Mouse (Mus musculus) neural tube, embryonic 13.5 days (tissue): ENCODE results near the gene Kctd17. TPM values are rescaled to one million over a fixed set of nuclear protein-coding genes. Genes with fewer than 3 reads are reported as not detected.

Experiments used
- ATAC-seq: fragments of 200-750 bp; cut with Nextera tagmentation; 2 replicates; pipeline ENCODE4 v1.8.0; 2017; ENCODE audit warnings: low read depth, mild to moderate bottlenecking, moderate TSS enrichment, moderate library complexity
- H3K27ac ChIP-seq: fragments of 300-500 bp; sonication (generic); replicated peaks from 2 replicates; pipeline ENCODE4 v1.5.1; 2015; ENCODE audit warnings: moderate library complexity, mild to moderate bottlenecking, inconsistent platforms
- H3K27me3 ChIP-seq: fragments of 300-500 bp; sonication (generic); 2 replicates; pipeline ENCODE4 v1.6.1; 2015; ENCODE audit warnings: mild to moderate bottlenecking, inconsistent platforms
- H3K36me3 ChIP-seq: fragments of 300-500 bp; sonication (generic); 2 replicates; pipeline ENCODE4 v1.6.1; 2015; ENCODE audit warnings: mild to moderate bottlenecking, inconsistent platforms
- H3K4me1 ChIP-seq: fragments of 300-500 bp; sonication (generic); replicated peaks from 2 replicates; pipeline ENCODE4 v1.6.1; 2015; ENCODE audit warnings: inconsistent platforms
- H3K4me2 ChIP-seq: fragments of 300-500 bp; sonication (generic); 2 replicates; pipeline ENCODE4 v1.6.1; 2015; ENCODE audit warnings: inconsistent platforms, mild to moderate bottlenecking, moderate library complexity
- H3K4me3 ChIP-seq: fragments of 300-500 bp; sonication (generic); 2 replicates; pipeline ENCODE4 v1.5.1; 2015; ENCODE audit warnings: mild to moderate bottlenecking, inconsistent platforms
- H3K9ac ChIP-seq: fragments of 300-500 bp; sonication (generic); 2 replicates; pipeline ENCODE4 v1.6.1; 2015; ENCODE audit warnings: moderate library complexity, mild to moderate bottlenecking, inconsistent platforms
- H3K9me3 ChIP-seq: fragments of 300-500 bp; sonication (generic); 2 replicates; pipeline ENCODE4 v1.6.1; 2016; ENCODE audit warnings: inconsistent platforms
- WGBS: fragments of 180-500 bp; shearing (Covaris S2); methylation state at CpG from one replicate; pipeline ENCODE4 v1.1.7; 2015; 5-methylcytosine and 5-hydroxymethylcytosine counted together
- polyA plus RNA-seq: library from polyadenylated mRNA; unstranded; fragments of >200 nt; fragmentation: Nextera tagmentation; extraction: Ambion mirVana; gene quantifications from 2 replicates; pipeline ENCODE4 v1.2.1, GENCODE M21; 2015

Kctd17 gene
- polyA plus RNA-seq, 1 experiment from 2014 or later: 122 TPM

DNA sequence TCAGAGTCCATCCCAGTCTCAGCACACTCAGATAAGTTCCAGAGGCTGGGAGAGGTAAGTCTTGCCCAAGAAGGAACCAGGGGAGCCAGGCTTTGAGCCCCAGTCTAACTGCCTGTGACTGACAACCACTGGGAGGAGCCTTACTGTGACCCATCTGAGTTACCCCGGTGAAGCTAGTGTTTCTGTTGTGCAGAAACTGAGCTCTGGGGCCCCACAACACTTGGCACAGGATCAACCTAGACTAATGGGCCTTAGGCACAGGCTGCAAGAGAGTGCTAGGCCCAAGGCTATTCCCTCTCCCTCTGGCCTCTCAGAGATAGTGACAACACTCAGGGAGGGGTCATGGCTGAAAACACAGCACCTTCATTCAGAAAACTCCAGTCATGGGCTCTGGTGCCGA, 22.8 kb downstream of the Kctd17 start:
- Histone ChIP-seq H3K4me3 (no peak overlapping the region), H3K9ac (no peak overlapping the region), H3K9me3 (no peaks in the 10 kb centered on the region), H3K4me2 (no peak overlapping the region), H3K27ac (no peak overlapping the region), H3K27me3 (no peaks in the 10 kb centered on the region), H3K36me3 (no peaks in the 10 kb centered on the region), H3K4me1 (peaks cover 26% of the 10 kb centered on the region)
- no peak for ATAC-seq
- WGBS: 77% methylated on average over 2 of the region's 2 CpGs

DNA sequence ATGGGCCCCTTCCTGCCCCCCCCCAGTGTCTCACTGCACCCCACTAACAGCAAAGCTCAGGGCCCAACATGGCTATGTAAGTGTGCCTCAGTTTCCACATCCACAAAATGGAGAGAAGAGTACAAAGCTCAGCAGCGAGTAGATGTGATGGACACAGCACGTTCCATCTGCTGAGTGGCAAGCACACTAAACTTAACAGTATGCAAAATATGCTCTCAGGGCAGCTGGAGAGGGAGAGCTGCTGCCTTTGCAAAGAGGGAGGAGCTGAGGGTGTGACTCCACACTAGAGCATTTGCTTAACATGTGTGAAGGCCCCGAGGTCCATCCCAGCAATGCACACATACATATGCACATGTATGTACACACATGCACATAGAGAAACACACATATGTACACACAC, 24.6 kb downstream of the Kctd17 start:
- no peak overlapping the region for H3K27ac ChIP-seq
- 82% methylated on average over 3 of the region's 3 CpGs for WGBS
- ATAC-seq: no peak
- H3K4me3 ChIP-seq: no peak overlapping the region
- no peak overlapping the region for H3K4me2 ChIP-seq
- H3K9me3 ChIP-seq: no peaks in the 10 kb centered on the region
- peaks cover 24% of the 10 kb centered on the region for H3K4me1 ChIP-seq
- no peak overlapping the region for H3K9ac ChIP-seq
- H3K27me3 ChIP-seq: no peaks in the 10 kb centered on the region
- no peaks in the 10 kb centered on the region for H3K36me3 ChIP-seq

DNA sequence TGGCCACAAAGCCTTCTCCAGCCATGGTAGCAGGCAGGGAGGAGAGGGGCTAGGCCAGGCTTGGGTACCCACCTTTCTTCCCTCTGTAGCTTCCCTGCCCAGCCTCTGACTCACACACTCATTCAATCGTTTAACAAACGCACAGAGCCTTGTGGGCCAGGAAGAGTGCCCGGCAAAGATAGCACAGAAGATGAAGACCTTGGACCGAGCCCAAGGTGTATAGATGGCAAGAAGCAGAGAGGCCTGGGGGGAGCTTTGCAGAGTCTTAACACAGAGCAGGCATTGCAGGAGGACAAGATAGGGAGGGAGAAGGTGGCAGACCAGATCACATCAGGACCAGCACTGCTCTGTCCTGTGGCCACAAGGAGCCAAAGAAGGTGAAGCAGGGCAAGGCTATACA, 26.8 kb downstream of the Kctd17 start:
- Histone ChIP-seq H3K27me3 (no peaks in the 10 kb centered on the region), H3K4me3 (no peak overlapping the region), H3K9ac (no peak overlapping the region), H3K4me1 (peaks cover 6% of the 10 kb centered on the region; the same call in 1 of the 2 replicates), H3K4me2 (no peak overlapping the region), H3K9me3 (no peaks in the 10 kb centered on the region), H3K27ac (no peak overlapping the region), H3K36me3 (no peaks in the 10 kb centered on the region)
- WGBS: 86% methylated on average over 4 of the region's 4 CpGs
- no peak for ATAC-seq

DNA sequence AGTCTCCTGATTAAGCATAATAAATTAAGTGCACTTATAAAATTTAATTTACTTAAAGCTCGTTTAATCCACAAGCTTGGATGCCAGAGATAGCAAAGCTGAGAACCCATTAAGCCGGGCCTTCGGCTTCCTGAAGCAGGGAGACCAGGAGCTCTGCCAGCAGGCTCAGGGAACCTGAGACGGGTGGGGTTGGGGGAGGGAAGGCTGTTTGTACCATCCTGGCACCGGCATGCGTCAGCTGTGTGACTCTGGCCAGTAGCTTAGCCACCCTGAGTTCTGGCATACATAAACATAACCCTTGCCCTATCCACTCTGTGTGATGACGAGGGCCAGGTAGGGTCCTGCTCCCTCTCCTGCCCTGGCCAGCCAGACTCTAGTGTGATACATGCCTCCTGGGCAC, 27.7 kb downstream of the Kctd17 start:
- Histone ChIP-seq H3K27ac (no peak overlapping the region), H3K36me3 (no peaks in the 10 kb centered on the region), H3K9ac (no peak overlapping the region), H3K27me3 (no peaks in the 10 kb centered on the region), H3K9me3 (no peaks in the 10 kb centered on the region), H3K4me1 (no peaks in the 10 kb centered on the region; the same call in 1 of the 2 replicates), H3K4me2 (no peak overlapping the region), H3K4me3 (no peak overlapping the region)
- WGBS: 48% methylated on average over 7 of the region's 7 CpGs
- ATAC-seq: no peak

DNA sequence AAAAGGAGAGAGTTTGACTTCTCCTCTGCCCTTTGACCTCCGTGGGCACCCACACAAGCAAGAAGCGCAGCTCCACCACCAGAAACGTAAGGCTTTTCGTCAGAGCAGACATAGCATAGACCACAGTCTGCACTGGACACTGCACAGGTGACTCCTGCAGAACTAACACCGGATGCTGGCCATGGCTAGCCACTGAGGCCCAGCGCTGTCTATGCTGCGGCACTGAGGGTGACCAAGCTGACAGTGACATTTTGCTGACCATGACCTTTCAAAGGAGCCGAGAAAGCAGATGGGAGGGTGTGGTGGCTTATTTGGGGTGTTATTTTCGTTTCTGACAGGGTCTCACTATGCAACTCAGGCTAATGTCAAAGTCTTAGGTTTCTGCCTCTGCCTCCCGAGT, 28.8 kb downstream of the Kctd17 start:
- Histone ChIP-seq H3K4me2 (no peak overlapping the region), H3K36me3 (no peaks in the 10 kb centered on the region), H3K27ac (no peak overlapping the region), H3K9ac (no peak overlapping the region), H3K27me3 (no peaks in the 10 kb centered on the region), H3K4me1 (no peaks in the 10 kb centered on the region; the same call in 1 of the 2 replicates), H3K9me3 (no peaks in the 10 kb centered on the region), H3K4me3 (no peak overlapping the region)
- ATAC-seq: no peak
- 82% methylated on average over 10 of the region's 10 CpGs for WGBS

DNA sequence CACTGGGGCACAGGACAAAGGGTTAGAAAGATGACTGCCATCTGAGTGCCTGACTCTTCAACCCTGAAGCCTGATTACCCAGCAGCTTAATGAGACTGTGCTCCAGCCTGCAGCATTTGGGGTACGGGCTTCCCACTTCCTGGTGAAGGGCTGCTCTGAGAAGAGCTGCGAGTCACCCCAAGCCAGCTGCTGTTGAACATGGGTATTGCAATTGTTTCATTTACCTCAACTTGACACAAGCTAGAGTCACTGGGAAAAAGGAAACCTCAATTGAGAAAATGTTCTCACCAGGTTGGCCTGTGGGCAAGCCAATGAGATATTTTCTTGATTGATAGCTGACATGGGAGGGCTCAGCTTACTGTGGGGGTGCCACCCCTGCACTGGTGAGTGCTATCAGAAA, 34.6 kb downstream of the Kctd17 start:
- H3K9ac ChIP-seq: no peak overlapping the region
- H3K9me3 ChIP-seq: no peaks in the 10 kb centered on the region
- no peak overlapping the region for H3K4me3 ChIP-seq
- no peak overlapping the region for H3K27ac ChIP-seq
- no peaks in the 10 kb centered on the region for H3K36me3 ChIP-seq
- H3K27me3 ChIP-seq: no peaks in the 10 kb centered on the region
- ATAC-seq: no peak
- no peaks in the 10 kb centered on the region for H3K4me1 ChIP-seq
- H3K4me2 ChIP-seq: no peak overlapping the region
- WGBS: 70% methylated on average over 2 of the region's 2 CpGs

DNA sequence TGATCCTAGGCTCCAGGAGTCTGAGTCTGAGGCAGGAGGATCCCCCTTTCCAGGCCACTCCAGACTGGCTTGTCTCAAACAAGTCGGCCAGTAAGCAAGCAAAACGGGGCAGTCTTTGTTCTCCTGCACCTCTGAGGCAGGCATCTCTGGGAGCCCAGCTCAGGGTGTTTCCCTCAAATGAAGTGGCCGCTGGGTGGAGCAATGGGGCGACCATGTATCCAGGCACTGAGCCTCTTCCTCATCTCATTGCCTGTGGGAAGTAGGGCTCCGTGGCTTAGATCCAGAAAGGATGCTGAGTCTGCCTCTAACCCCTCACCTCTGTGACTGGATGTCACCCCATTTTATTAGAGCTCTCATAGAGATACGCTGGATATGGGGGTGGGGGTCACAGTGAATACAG, 38.4 kb downstream of the Kctd17 start:
- no peaks in the 10 kb centered on the region for H3K36me3 ChIP-seq
- H3K27me3 ChIP-seq: no peaks in the 10 kb centered on the region
- no peak for ATAC-seq
- no peak overlapping the region for H3K4me2 ChIP-seq
- no peak overlapping the region for H3K9ac ChIP-seq
- no peaks in the 10 kb centered on the region for H3K9me3 ChIP-seq
- H3K4me1 ChIP-seq: no peaks in the 10 kb centered on the region
- no peak overlapping the region for H3K4me3 ChIP-seq
- 33% methylated on average over 6 of the region's 6 CpGs for WGBS
- H3K27ac ChIP-seq: no peak overlapping the region

DNA sequence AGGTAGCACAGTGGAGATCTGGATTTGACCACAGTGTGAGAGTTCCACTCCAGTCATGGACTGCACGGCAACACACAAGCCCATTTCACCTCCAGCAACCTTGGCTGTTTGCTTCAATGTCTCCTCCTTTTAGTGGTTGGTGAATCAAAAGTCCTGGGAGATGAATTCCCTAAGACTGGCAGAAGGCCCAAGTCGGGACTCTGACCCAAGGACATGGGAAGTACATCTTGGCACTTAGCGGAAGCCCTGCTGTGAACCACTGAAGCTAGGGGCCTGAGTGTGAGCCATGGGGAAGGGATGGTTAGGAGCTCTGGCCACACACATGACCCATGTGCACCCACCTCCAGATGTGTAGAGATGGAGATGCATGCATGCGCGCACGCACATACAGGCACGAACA, 39.2 kb downstream of the Kctd17 start:
- WGBS: 95% methylated on average over 7 of the region's 7 CpGs

DNA sequence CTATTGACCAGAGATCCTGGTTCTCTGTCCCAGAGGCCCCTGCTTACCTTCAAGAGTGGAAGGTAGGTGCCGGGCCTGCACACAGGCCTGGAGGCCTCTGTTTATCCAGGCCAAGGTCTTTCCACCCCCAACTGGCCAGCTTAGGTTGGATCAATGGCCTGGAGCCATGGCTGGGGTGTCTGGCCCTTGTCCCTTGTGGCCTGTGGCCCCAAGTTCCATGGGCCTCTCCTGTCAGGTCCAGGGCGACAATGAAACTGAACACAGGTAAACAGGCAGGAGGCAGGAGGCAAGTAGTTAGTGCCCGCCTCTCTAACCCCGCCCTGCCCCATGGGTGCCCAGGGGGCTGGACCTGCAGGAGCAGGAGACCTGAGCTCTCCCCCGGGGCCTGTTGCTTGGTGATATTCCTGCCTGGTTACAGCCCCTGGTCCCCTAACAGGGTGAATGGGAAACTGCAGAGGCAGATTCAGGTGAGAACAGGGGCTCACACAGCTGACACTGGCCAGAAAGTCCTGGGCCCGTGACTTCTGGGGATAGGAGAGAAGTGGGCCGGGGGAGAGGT, 40.1 kb downstream of the Kctd17 start, which contains the start of gene Tmprss6:
Gene Tmprss6, minus strand, starts transcription at position 256 of the 559 bp plus-strand sequence.
- Histone ChIP-seq H3K9me3 (no peaks in the 10 kb centered on the region), H3K9ac (no peak within 1 kb of the TSS), H3K27ac (no peak within 1 kb of the TSS), H3K4me3 (no peak within 1 kb of the TSS), H3K4me2 (no peak within 1 kb of the TSS), H3K27me3 (no peaks in the 10 kb centered on the region), H3K36me3 (no peaks in the 10 kb centered on the region), H3K4me1 (no peaks in the 10 kb centered on the region)
- no peak for ATAC-seq
- 87% methylated on average over 7 of the region's 7 CpGs for WGBS

More for the DNA sequence above, 39.2 kb downstream of the Kctd17 start:
- Histone ChIP-seq H3K27ac (no peak overlapping the region), H3K27me3 (no peaks in the 10 kb centered on the region), H3K36me3 (no peaks in the 10 kb centered on the region), H3K4me3 (no peak overlapping the region), H3K9ac (no peak overlapping the region), H3K9me3 (no peaks in the 10 kb centered on the region), H3K4me2 (no peak overlapping the region), H3K4me1 (no peaks in the 10 kb centered on the region)
- ATAC-seq: no peak

DNA sequence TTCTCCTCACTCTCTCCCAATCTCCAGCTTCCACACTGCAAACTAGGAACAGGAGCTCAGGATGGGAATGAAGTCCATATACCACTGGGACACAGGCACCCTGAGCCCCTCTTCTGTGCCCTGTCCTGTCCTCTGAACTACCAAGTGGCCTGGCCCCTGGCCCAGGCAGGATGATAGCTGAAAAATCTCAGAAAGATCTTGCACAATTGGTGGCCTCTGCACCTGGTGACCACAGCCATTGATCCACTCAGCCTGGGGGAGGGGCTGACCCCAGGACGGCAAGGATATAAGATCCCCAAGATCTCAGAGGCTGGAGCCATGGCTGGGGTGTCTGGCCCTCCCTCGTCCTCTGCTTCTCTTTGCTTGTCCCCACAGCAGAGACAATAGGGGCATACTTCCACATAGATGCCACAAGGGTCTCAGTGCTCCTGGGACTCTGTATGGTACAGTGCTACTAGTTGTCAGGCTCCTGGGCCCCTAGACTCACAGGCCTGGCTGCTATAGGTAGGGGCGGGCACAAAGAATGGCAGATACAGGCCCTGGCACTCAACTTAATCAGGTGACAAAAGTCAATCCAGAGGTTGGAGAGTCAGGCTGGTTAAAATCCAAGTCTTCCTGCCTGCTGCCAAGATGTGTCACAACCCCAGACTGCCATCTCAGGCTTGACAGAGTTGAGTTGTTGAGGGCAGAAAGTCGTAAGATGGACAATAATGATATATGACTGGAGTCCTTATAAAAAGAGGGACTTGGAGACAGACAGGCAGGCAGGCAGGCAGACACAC, 42.3 kb downstream of the Kctd17 start:
- Histone ChIP-seq H3K9ac (no peak overlapping the region), H3K4me1 (no peaks in the 10 kb centered on the region), H3K27ac (no peak overlapping the region), H3K36me3 (no peaks in the 10 kb centered on the region), H3K27me3 (no peaks in the 10 kb centered on the region), H3K4me3 (no peak overlapping the region), H3K9me3 (no peaks in the 10 kb centered on the region), H3K4me2 (no peak overlapping the region)
- 73% methylated on average over 4 of the region's 4 CpGs for WGBS
- ATAC-seq: no peak

DNA sequence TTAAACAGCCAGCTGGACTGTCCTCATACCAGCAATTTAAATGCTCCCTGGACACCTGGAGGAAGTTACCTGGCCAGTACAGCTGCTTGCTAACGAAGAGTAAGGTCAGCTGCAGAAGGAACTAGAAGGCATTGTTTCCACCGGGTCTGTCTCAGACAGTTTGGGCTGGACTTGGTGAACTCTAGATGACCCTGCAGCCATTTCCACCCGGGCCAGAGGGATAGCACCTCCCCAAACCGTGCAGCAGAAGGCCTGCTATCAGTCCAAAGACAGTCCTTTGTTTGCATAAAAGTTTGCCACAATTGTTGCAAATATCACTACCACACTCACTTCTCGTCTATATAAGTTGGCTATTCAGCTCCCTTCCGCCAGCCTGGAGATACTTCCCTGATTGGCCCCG, 43.5 kb downstream of the Kctd17 start:
- H3K36me3 ChIP-seq: no peaks in the 10 kb centered on the region
- no peak overlapping the region for H3K4me2 ChIP-seq
- no peaks in the 10 kb centered on the region for H3K27me3 ChIP-seq
- no peaks in the 10 kb centered on the region for H3K9me3 ChIP-seq
- H3K4me1 ChIP-seq: no peaks in the 10 kb centered on the region
- 40% methylated on average over 7 of the region's 7 CpGs for WGBS
- no peak overlapping the region for H3K27ac ChIP-seq
- no peak for ATAC-seq
- no peak overlapping the region for H3K4me3 ChIP-seq
- no peak overlapping the region for H3K9ac ChIP-seq

DNA sequence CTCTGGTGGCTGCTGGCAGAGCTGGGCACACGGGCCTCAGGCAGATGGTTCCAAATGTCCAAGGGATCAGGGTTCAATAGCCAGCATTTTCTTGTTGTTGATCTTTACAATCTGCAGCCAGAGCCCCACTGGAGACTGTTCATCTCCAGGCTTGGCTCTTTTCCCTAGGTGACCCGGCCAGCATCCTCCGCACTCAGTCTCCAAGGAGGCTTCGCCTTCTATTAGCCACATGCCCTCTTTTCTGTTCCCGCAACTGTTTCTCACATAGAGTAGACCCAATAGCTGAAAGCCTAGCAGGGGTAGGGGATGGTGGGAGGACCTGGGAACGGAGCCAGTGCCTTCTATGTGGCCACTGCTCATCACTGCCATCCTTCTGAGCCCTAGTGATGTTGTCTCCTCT, 45.1 kb downstream of the Kctd17 start:
- no peak for ATAC-seq
- Histone ChIP-seq H3K4me1 (no peaks in the 10 kb centered on the region), H3K4me2 (no peak overlapping the region), H3K9ac (no peak overlapping the region), H3K9me3 (no peaks in the 10 kb centered on the region), H3K36me3 (no peaks in the 10 kb centered on the region), H3K27ac (no peak overlapping the region), H3K27me3 (no peaks in the 10 kb centered on the region), H3K4me3 (no peak overlapping the region)
- WGBS: 78% methylated on average over 6 of the region's 6 CpGs

DNA sequence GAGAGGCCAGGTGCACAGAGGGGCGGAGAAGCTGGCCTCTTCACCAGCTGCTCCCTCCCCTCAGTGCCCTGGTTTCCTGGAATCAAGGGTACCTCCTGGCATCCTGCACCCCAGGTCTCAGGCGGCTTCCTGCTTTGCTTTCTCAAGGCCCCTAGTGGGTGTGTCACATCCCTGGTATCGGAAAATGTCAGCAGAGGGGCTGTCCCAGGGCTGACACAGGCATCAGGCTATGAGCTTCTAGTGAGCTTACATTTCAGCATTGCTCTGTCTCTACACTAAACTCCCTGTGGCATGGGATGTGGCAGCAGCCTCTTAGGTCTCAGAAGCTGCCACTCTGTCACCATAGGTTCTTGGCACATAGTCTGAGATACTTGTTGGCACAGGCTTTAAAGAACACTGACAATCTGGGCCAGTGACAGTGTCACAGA, 47.3 kb downstream of the Kctd17 start:
- H3K36me3 ChIP-seq: no peaks in the 10 kb centered on the region
- no peaks in the 10 kb centered on the region for H3K4me1 ChIP-seq
- WGBS: 68% methylated on average over 3 of the region's 3 CpGs
- H3K9ac ChIP-seq: no peak overlapping the region
- ATAC-seq: no peak
- H3K4me2 ChIP-seq: no peak overlapping the region
- no peaks in the 10 kb centered on the region for H3K27me3 ChIP-seq
- H3K4me3 ChIP-seq: no peak overlapping the region
- no peak overlapping the region for H3K27ac ChIP-seq
- no peaks in the 10 kb centered on the region for H3K9me3 ChIP-seq
